In the genomic region with DNA sequence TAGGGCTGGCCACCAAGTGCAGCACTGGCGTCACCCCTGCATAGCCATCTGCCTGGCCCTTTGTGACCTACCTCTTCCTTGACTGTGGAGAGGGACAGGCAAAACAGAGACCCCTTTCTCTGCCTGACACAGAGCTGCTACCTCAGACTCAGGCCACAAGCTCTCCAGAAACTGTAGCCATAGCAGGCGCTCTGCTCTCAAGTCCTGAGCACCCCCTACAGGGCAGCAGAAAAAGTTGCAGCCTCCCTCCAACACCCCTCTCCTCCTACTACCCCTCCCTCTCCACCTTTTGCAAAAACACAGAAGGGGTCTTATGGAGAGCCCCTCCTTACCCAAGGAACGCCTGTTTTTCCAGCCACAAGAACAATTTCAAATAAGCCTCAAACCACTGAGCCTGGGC, we compare ENCODE assay signal across 10 mouse cellular contexts. TPM values are rescaled to one million over a fixed set of nuclear protein-coding genes. Genes with fewer than 3 reads are reported as not detected.
DNase-seq lines count a peak whose midpoint lies in the region; ATAC-seq and TF ChIP-seq lines count a peak whose summit lies in the region.
"Had no signal": no experiment of that assay in that cellular context is flagged by ENCODE, and none has a peak within 500 bp of the region (broad histone marks: within the 10 kb centered on the region; RNA-seq: fewer than 3 reads in every experiment).

Gene Mroh3, minus strand, starts transcription at position 26 of the 400 bp plus-strand sequence.

- DNase-seq in frontal cortex, postnatal 10 days (ENCODE audit: low spot score in 2 of 2) = no peak
- peak; percentile 50 for DNase-seq in thymus, adult 2 months
- no peak for DNase-seq in thymus, adult 18-20 months
- peak; percentile 68 for DNase-seq in hindbrain, embryonic 11.5 days (ENCODE audit: low spot score)
- DNase-seq in lung, postnatal 36 days = peak; percentile 19
- peak; percentile 58 for DNase-seq in stomach, postnatal 0 days (ENCODE audit: low spot score)
- no peak for DNase-seq in adrenal gland, adult 2 months

- TF ChIP-seq EP300 in stomach, postnatal 0 days (optimal IDR thresholded peaks at IDR 0.05) = no peak

- peak; percentile 97 for ATAC-seq in frontal cortex, adult (ENCODE audit: low TSS enrichment)
- ATAC-seq in hindbrain, embryonic 11.5 days (ENCODE audit: low FRiP score) = peak; percentile 49; the same call in 1 of the 2 replicates
- ATAC-seq in stomach, postnatal 0 days (ENCODE audit: low FRiP score, low TSS enrichment) = peak; percentile 48; the same call in 1 of the 2 replicates

- no peaks in the 10 kb centered on the region for H3K27me3 ChIP-seq in thymus, adult 2 months (ENCODE audit: control insufficient read depth, insufficient read depth, low read length)
- H3K27me3 ChIP-seq in hindbrain, embryonic 11.5 days (ENCODE audit: control insufficient read depth, insufficient read depth, low read length) = no peaks in the 10 kb centered on the region
- H3K27me3 ChIP-seq in stomach, postnatal 0 days (ENCODE audit: control insufficient read depth, insufficient read depth, low read length) = no peaks in the 10 kb centered on the region
- H3K27me3 ChIP-seq: heart, embryonic 13.5 days had no signal

- H3K9me3 ChIP-seq in hindbrain, embryonic 11.5 days (ENCODE audit: control insufficient read depth, low read length) = no peaks in the 10 kb centered on the region
- H3K9me3 ChIP-seq in stomach, postnatal 0 days (ENCODE audit: control insufficient read depth, low read length) = no peaks in the 10 kb centered on the region
- H3K9me3 ChIP-seq: heart, embryonic 13.5 days had no signal

- H3K27ac ChIP-seq in thymus, adult 2 months (ENCODE audit: control insufficient read depth, insufficient read depth, low read length) = no peak within 1 kb of the TSS
- H3K27ac ChIP-seq in hindbrain, embryonic 11.5 days (ENCODE audit: low read depth, low read length) = no peak within 1 kb of the TSS
- H3K27ac ChIP-seq in stomach, postnatal 0 days (replicated peaks) = no peak within 1 kb of the TSS
- H3K27ac ChIP-seq: heart, embryonic 13.5 days had no signal

- no peak for TF ChIP-seq POLR2A in thymus, adult 2 months (IDR thresholded peaks at IDR 0.05; ENCODE audit: control insufficient read depth, extremely low read depth, insufficient read depth, low read length, poor library complexity)

- TF ChIP-seq CTCF in thymus, adult 2 months (IDR thresholded peaks at IDR 0.05; ENCODE audit: borderline replicate concordance, control insufficient read depth, extremely low read depth, insufficient read depth, low read length, poor library complexity) = peak; percentile 65; the same call in 1 of the 2 replicates
- TF ChIP-seq CTCF in stomach, postnatal 0 days (IDR thresholded peaks at IDR 0.05; ENCODE audit: low read depth) = peak; percentile 71

- whole genome bisulfite sequencing in thymus, adult 2 months = 54% methylated on average over 3 of the region's 3 CpGs
- WGBS in hindbrain, embryonic 11.5 days = 50% methylated on average over 3 of the region's 3 CpGs
- 52% methylated on average over 3 of the region's 3 CpGs for WGBS in stomach, postnatal 0 days

- no peak within 1 kb of the TSS for H3K4me2 ChIP-seq in hindbrain, embryonic 11.5 days (replicated peaks; ENCODE audit: low read depth, low read length)
- H3K4me2 ChIP-seq in stomach, postnatal 0 days (replicated peaks; ENCODE audit: low read depth) = no peak within 1 kb of the TSS
- H3K4me2 ChIP-seq: heart, embryonic 13.5 days had no signal

- no peaks in the 10 kb centered on the region for H3K36me3 ChIP-seq in thymus, adult 2 months (ENCODE audit: control insufficient read depth, insufficient read depth, low read length)
- H3K36me3 ChIP-seq in hindbrain, embryonic 11.5 days (ENCODE audit: control insufficient read depth, insufficient read depth, low read length) = no peaks in the 10 kb centered on the region
- no peaks in the 10 kb centered on the region for H3K36me3 ChIP-seq in stomach, postnatal 0 days (ENCODE audit: control insufficient read depth, insufficient read depth, low read length)
- H3K36me3 ChIP-seq: heart, embryonic 13.5 days had no signal

- no peak within 1 kb of the TSS for H3K4me3 ChIP-seq in thymus, adult 2 months (ENCODE audit: control insufficient read depth, insufficient read depth, low read length)
- H3K4me3 ChIP-seq in hindbrain, embryonic 11.5 days (ENCODE audit: low read depth, low read length) = no peak within 1 kb of the TSS
- no peak within 1 kb of the TSS for H3K4me3 ChIP-seq in stomach, postnatal 0 days (ENCODE audit: low read depth, low read length)
- H3K4me3 ChIP-seq: heart, embryonic 13.5 days; myocyte had no signal

- no peak within 1 kb of the TSS for H3K9ac ChIP-seq in hindbrain, embryonic 11.5 days (ENCODE audit: low read depth, low read length)
- H3K9ac ChIP-seq in stomach, postnatal 0 days (ENCODE audit: low read length) = no peak within 1 kb of the TSS
- H3K9ac ChIP-seq: heart, embryonic 13.5 days had no signal

- no peaks in the 10 kb centered on the region for H3K4me1 ChIP-seq in thymus, adult 2 months (replicated peaks; ENCODE audit: control insufficient read depth, insufficient read depth, low read length)
- no peaks in the 10 kb centered on the region for H3K4me1 ChIP-seq in hindbrain, embryonic 11.5 days (replicated peaks; ENCODE audit: control insufficient read depth, insufficient read depth, low read length)
- H3K4me1 ChIP-seq in stomach, postnatal 0 days (replicated peaks; ENCODE audit: control insufficient read depth, insufficient read depth) = no peaks in the 10 kb centered on the region
- H3K4me1 ChIP-seq: heart, embryonic 13.5 days had no signal

RNA-seq across cellular contexts. Expression of gene Mroh3, which starts in this region (rescaled TPM):
- polyA plus RNA-seq in thymus, adult 2 months (2012; rRNA removed) = 0.10 and 0.11 TPM in 2 replicates
- polyA plus RNA-seq in hindbrain, embryonic 11.5 days (2014; fragmentation: Nextera tagmentation; extraction: Ambion mirVana) = 0.25 and 0.32 TPM in 2 replicates
- 0.34 and 0.78 TPM in 2 replicates for polyA plus RNA-seq in stomach, postnatal 0 days (2015; fragmentation: Nextera tagmentation; extraction: Ambion mirVana)
- total RNA-seq in adrenal gland, adult 2 months (2021) = not detected
- polyA plus RNA-seq in adrenal gland, adult 2 months (2012; rRNA removed) = not detected in 2 replicates
- polyA plus RNA-seq: heart, embryonic 13.5 days had no signal

Comparison
In these comparisons a context has a peak if more than half of its experiments do, and no peak if none do; other contexts are left out.
1. Peak in DNase-seq in thymus, adult 2 months; RNA of the gene not detected or under 1 TPM.
2. Peak in DNase-seq and ATAC-seq in hindbrain, embryonic 11.5 days; RNA of the gene not detected or under 1 TPM.
3. Peak in DNase-seq and ATAC-seq in stomach, postnatal 0 days; RNA of the gene not detected or under 1 TPM.